Mouse (Mus musculus): ENCODE measurements around the gene Gramd1c.

Gene Gramd1c

DNA sequence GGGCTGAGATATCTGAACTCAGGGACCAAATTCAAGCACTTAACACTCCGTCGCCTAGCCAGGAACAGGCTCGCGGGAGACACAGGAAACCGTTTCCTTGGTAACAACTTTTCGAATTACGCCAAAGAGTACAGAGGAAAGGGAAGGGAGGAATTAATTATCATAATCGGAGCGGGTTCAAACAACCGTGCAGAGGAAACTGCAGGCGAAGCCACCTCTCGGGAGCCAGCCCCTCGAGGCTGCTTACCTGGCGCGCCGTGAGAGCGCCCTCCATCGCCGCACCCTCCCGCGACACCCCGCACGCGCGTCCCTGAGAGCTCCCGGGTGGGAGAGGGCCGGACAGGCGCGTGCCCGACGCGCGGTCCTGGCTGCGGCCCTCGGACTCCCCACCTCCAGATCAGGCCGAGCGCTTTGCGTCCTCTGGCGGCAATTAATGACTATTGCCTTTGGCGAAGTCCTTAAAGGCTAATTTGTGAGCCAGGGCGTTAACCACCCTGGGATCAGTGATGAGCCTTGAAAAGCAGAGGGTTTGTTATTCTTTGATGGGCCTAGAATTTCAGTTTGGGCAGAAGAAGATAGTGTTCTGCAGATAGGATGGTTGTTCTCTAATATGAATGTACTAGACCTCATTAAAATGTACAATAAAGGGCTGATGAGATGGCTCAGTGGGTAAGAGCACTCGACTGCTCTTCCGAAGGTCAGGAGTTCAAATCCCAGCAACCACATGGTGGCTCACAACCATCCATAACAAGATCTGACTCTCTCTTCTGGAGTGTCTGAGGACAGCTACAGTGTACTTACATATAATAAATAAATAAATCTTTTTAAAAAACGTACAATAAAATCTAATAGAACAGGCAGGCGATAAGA lies at the start of gene Gramd1c:
Gene Gramd1c (minus strand): TSS at position 321 of the 870 bp plus-strand sequence.
- DNase-seq = peak; percentile 38 to 46

DNA sequence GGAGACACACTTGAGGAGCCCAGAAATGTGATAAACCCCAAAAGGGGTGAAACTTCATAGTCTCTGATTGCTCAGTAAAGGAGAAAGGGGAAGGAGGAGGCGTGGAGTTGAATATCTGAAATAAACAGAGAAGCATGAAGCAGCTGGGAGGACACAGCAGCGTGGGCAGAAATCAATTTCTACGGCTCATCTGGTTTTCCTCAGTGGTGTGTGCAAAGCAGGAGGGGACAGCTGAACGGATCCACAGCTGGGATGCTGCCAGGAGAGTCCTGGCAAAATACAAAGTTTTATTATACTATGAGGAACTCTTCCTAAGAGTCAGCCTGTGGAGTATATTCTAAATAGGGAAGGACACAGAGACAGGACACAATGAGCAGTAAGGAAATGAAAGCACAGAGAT lies 45.9 kb upstream of the Gramd1c start:
- DNase-seq = no peak

GRCm38 (mm10) chr16:44105211-44105610 lies 42.1 kb upstream of the Gramd1c start:
- peak in 1 of 2 experiments; percentile 34 for DNase-seq

DNA sequence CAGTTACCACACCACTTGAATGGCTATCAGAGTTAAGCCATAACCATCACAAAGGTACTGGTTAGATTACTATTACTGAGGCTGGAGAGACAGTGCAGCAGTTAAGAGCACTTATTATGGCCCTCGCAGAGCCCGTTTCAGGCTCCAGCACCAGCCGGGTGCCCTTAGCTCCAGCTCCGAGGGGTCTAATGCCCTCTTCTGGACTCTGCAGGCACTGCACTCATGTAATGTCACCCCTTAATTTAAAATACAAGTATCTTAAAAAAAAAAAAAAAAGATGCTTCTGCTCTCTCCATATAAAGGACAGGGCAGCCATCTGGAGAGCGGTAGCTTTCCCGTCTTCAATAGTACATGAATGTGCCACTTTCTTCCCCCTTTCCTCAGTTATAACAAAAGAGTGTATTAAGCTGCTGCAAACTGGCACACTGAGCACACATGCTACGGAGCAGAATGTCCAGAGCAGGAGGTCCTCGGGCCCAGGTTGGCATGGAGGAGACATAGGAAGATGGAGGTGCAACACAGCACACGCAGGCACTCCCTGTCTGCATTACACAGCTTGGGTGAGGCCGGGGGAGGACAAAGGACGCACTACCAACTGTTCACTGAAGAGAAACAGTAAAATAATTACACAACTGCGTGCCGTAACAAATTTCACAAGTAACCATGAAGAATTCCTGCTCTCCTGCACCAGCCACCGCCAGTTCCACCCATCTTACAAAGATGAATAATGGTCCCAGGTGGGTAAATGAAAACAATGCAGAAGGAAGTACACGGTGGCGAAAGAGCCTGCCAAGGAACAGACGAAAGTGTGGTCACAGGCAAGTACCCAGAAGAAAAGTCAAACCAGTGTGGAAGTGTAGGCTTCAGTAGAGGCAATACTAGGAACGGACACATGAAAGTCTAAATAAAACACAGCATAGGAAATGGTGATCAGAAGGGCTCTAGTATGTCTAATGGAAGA lies 40.9 kb upstream of the Gramd1c start:
- peak in 1 of 2 experiments; percentile 19 for DNase-seq

- DNase-seq = no peak
Observed at GRCm38 (mm10) chr16:44102925-44103324, 39.8 kb upstream of the Gramd1c start.

DNA sequence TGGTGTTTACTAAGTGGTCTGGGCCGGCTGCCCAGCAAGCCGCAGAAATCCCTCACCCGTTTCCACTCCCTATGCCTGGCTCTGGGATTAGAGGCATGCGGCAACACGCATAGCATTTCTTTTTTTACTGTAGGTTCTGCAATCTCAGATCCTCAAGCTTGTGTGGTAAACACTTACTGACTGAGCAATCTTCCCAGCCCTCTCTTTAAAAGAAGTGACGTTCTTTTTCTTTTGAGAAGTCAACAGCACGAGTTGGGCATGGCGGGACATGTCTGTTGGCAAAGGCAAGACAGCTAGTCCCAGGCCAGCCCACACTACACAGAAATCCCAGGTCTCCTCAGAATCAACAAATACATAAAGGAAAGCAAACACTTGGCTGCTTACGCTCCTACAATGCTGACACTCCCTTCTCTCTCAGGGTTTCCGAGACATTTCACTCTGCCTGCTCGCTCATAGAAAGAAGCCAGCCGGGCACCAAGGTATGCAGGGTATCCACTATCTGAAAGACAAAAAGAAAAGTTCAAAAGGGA lies 38.1 kb upstream of the Gramd1c start:
- no peak for DNase-seq

GRCm38 (mm10) chr16:44099377-44099776 lies 36.2 kb upstream of the Gramd1c start:
- DNase-seq = peak; percentile 27

- DNase-seq = no peak
Observed at GRCm38 (mm10) chr16:44087650-44088049, 24.5 kb upstream of the Gramd1c start.

GRCm38 (mm10) chr16:44061341-44061740 lies 1.8 kb downstream of the Gramd1c start:
- no peak for DNase-seq

GRCm38 (mm10) chr16:44060604-44061286 lies 2.4 kb downstream of the Gramd1c start:
- no peak for DNase-seq

DNA sequence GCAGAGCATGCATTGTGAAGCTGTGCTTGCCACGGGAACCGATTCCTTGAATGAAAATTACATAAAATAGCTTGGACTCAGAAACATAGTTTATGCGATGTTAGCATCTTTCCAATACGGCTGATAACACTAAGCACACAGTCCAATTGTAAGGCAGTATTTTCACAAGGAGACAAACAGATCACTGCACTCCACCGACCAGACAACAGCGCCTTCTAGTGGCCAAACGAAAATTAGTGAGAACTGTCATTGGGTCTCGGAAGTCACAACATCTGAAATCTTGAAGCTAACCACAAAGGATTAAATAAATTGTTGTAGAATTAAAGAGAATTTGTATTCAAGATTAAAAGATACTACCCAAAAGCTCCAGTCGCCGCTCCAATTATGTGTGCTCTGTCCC lies 4.4 kb downstream of the Gramd1c start:
- peak; percentile 39 to 65 for DNase-seq

- DNase-seq = no peak
Observed at GRCm38 (mm10) chr16:44055766-44056165, 7.4 kb downstream of the Gramd1c start.

DNA sequence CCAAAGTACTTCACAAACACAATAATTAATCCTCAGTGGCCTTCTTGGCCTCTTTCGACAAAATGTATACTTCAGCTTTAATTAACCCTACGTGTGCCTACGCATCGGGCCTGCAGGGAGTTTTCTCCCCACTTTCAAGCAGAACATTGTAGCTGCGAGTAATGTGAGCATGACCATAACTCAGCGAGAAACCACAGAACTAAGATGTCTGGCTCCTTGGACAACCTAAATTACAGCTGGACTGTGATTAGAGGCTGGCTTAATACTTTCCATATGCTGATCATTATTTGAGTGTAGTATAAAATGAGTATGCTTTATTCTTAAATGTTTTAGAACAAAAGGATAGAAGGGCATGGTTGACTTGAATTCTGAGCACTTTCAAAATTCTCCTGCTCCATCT lies 9.9 kb downstream of the Gramd1c start:
- DNase-seq = no peak

- DNase-seq = no peak
Observed at GRCm38 (mm10) chr16:44052390-44052789, 10.8 kb downstream of the Gramd1c start.

DNA sequence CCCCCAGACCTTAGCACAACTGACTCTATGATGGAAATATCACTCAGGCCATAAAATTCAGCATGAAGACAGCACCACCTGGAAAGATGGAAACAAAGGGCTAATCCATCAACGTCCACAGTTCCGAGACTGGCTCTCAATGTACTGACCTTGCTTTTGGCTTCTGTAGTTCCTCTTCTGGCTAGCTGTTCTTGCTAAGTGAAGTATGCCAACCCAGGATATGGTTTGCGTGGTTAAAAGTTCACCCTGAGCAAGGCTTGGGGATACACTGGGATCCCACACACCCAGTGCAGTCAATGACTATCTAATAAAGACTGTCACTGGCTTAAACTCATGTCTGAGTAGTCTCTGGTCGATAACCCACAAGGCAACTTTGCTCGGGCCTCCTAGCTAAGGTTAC lies 13.0 kb downstream of the Gramd1c start:
- DNase-seq = no peak

- no peak for DNase-seq
Observed at GRCm38 (mm10) chr16:44039112-44039511, 24.0 kb downstream of the Gramd1c start.

DNA sequence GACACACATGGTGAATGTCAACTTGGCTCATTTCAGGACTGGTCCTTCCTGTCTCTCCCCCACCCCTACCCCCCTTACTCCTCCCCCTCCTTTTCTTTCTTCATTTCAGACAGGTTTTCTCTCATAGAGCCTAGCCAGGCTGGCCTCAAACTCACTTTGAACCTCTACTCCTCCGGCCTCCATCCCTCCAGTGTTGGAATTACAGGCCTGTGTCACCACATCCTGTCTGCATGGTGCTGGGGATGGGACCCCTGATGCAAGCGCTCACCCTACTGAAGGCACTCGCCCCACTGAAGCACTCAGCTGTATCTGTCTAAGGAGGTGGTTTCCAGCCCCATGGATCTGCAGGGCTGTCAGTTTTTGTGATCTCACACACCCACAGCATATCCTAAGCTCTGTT lies 27.9 kb downstream of the Gramd1c start:
- DNase-seq = no peak

DNA sequence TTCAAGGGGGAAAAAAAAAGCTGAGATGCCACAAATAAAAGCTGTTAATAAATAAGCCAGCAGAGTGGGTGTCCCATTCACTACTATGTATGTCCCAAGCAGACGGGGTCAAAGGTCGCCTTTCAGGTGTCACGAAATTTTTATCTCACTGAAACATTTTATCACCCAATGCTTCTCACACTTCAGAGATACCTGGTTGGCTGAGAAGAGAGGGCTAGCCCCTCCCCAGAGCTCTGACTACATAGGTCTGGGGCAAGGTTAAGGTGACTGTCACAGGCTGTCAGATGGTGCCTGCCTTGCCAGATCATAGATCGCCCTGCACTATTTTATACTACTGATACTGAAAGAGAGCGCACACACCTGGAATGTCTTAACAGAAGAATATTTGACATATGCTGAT lies 29.8 kb downstream of the Gramd1c start:
- DNase-seq = no peak

DNA sequence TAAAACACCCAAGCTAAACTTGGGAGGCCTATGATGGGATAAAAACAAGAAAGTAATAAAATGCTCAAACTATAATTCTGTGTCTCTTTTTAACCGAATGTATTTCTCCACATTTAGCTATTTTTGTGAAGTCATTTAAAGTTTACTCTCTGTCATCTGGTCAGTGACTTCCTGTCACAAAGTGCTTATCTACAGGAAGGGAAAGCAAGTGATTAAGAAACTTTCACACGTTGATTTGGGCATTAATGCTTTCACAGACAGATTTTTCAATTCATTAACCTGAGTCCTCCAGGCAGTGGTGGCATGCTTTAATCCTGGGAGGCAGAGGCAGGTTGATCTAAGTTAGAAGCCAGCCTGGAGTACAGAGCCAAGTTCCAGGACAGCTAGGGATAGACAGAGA lies 33.9 kb downstream of the Gramd1c start:
- no peak for DNase-seq

DNA sequence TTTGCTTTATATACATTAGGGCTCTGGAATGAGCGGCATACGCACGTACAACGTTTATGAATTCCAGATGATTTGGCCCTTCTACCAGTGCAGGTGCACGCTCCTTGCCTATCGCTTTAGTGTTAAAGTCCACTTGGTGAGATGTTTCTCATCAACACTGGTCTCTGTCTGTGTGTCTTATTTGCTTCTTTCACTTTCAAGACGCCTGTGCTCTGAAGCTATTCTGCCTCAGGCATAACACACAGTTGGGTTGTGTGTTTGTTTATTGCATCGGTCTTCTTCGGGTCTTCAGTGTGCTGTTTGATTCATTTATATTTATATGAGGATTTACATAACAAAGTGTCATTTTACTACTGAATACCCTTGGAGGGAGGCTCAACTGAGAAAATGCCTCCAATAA lies 36.3 kb downstream of the Gramd1c start:
- no peak for DNase-seq

DNA sequence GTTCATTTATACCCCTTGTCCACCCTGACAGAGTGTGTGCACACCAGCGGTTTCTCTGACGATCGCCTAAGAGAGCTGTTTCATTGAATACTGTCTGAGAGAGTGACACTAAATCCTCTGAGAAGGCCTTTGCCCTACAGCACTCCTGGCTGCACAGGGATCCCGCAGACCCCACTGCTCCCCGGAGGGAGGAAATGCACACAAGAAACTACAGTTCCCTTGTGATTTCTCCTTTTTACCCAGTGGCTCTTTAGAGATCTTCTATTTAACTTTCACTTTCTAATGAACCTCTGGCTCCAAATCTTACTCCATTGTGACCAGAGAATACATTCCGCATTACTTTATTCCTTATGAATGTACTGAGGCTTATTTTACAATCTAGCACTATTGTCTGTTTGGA lies 36.9 kb downstream of the Gramd1c start:
- no peak for DNase-seq

DNA sequence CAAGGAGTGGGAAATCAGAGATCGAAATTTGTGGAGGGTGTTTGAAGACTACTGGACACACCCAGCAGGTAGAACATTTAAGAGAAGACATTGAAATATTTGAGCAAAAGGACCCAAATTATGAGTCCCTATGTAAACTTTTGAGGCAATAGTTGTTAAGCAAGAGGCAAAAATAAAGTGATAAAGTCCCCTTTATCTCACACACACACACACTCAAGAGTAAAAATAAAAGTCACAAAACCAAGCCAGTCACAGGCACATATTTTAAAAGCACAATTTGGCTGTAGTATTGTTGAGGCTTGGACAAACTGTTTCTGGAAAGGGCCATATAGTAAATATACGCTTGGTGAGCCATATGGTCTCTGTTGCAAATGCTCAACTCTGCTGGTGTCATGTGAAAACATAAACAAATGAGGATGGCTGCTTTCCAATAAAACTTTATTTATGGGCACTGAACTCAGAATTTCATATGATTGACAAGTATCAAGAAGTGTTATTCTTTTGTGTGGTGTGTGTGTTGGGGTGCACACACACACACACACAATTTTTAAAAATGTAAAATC lies 44.1 kb downstream of the Gramd1c start:
- DNase-seq = no peak
